Mouse (Mus musculus): ENCODE results near the gene Sucla2. TPM values are rescaled to one million over a fixed set of nuclear protein-coding genes. Genes with fewer than 3 reads are reported as not detected.
"Not testable (repeated sequence)": the region's sequence is repeated elsewhere in the genome, so short reads cannot be mapped to it uniquely, and the experiment has no call there.

Gene Sucla2
- polyA plus RNA-seq, 1 experiment from 2014 or later = 109 TPM

DNA sequence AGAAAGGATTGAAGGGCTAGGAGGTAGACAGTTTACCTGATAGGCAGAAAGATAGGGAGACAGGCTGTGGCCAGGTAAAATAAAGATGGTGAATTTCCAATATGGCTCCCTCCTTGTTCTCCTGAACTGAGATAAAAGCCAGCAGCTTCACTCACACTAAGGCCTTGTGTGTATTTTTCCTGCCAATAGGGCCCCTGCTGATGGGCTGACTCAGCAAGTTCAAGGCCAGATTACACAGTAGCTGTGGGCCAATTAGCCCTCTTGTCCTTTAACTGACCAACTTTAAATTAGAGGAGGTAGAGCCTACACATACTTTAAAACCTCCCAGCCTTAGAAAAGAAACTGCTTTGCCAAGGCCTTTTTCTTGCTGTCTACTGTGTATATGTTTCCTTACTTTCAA lies 51.2 kb downstream of the Sucla2 start:
- H3K27me3 ChIP-seq (ENCODE audit: poor library complexity, severe bottlenecking) = no peaks in the 10 kb centered on the region
- H3K4me3 ChIP-seq = no peak overlapping the region
- H3K4me1 ChIP-seq = no peaks in the 10 kb centered on the region
- peaks cover 4% of the 10 kb centered on the region; the same call in 1 of the 2 replicates for H3K9me3 ChIP-seq
- no peak overlapping the region for H3K27ac ChIP-seq
- peaks cover 70% of the 10 kb centered on the region for H3K36me3 ChIP-seq (replicated peaks)
- no peak for DNase-seq (ENCODE audit: extremely low spot score, low spot score)

DNA sequence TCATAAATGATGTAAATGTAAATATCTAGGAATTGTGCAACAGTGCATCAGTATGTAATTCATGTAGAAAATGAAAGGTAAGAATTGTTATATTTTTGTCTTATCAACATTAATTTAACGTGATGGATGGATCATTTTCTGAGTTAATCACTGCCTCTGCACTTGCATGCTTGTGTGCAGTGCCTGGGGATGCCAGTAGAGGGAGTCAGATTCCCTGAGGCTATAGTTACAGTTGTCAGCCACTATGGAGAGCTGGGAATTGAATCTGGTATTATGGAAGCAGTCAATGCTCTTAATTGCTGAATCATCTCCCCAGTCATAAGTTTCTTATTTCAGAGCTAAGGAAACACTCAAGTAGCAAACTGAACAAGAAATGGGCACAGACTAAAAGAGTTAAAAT lies 63.0 kb downstream of the Sucla2 start:
- Histone ChIP-seq H3K9me3 (no peaks in the 10 kb centered on the region), H3K36me3 (replicated peaks) (peaks cover 56% of the 10 kb centered on the region), H3K4me1 (no peaks in the 10 kb centered on the region), H3K4me3 (no peak overlapping the region), H3K27ac (no peak overlapping the region), H3K27me3 (ENCODE audit: poor library complexity, severe bottlenecking) (no peaks in the 10 kb centered on the region)
- DNase-seq (ENCODE audit: extremely low spot score, low spot score) = no peak
- 68% methylated on average over 1 of the region's 1 CpGs for WGBS

DNA sequence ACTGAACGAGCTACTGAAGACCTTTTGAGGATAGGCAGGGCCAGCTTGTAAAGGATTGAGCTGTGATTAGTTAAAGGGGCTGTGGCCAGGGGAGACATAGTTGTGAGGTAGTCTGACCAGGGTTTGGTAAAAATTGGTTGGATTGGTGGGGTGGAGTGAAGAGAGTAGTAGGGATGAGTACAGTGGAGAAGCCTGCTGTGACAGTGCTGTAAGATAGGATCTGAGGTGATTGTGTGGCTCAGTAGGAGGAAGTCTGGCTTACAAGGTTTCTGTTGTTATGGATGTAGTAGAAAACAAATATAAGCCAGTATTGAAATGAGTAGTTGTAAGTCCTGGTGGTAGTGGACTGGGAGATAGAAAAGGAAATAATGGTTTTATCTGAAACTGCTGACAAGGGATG lies 67.0 kb downstream of the Sucla2 start:
- H3K36me3 ChIP-seq (replicated peaks) = peaks cover 77% of the 10 kb centered on the region

DNA sequence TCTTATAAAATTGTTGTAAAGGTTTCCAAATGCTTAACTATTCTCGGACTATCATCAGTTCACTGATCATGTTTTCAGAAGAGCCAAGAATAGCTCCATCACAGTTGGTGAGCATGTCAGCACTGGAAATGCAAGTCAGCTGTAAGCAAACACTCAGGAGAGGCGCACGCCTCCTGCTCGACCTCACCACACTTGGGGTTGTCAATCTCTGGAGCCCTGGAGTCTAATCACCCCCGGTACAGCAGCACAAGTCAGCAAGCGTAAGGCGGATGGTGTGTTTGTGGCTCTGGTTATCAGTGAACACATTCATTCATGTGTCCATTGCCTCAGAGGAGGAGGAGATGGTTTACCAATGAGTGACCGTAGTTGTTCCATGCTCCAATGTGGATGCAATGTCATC lies 74.6 kb downstream of the Sucla2 start:
- DNase-seq (ENCODE audit: extremely low spot score, low spot score) = no peak
- H3K9me3 ChIP-seq = peaks cover 8% of the 10 kb centered on the region; the same call in 1 of the 2 replicates
- peaks cover 67% of the 10 kb centered on the region for H3K36me3 ChIP-seq (replicated peaks)
- H3K27ac ChIP-seq = no peak overlapping the region
- WGBS = 88% methylated on average over 8 of the region's 8 CpGs
- H3K27me3 ChIP-seq (ENCODE audit: poor library complexity, severe bottlenecking) = no peaks in the 10 kb centered on the region
- no peak overlapping the region for H3K4me3 ChIP-seq
- no peaks in the 10 kb centered on the region for H3K4me1 ChIP-seq

More for the DNA sequence above, 67.0 kb downstream of the Sucla2 start:
- H3K4me3 ChIP-seq = no peak overlapping the region
- no peaks in the 10 kb centered on the region for H3K27me3 ChIP-seq (ENCODE audit: poor library complexity, severe bottlenecking)
- H3K9me3 ChIP-seq = no peaks in the 10 kb centered on the region
- DNase-seq (ENCODE audit: extremely low spot score, low spot score) = no peak
- WGBS = 90% methylated on average over 1 of the region's 1 CpGs
- no peaks in the 10 kb centered on the region for H3K4me1 ChIP-seq
- no peak overlapping the region for H3K27ac ChIP-seq

DNA sequence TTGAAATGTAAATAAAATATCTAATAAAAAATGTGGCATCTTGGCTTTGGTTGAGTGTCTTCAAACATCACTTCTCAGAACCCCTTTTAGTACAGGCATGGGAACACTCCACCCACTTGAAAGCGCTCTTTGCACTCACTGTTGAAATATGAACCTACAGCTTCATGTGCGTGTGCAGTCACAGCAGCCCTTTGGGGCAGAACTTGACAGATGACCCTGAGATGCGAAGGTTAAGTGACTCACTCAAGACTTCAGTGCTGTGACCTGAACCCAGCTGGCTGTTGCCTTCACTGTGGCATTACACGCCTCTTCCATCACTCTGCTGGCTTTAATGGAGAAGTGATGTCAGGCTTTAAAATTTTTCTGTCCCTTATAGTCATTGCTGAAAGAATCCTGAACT lies 82.6 kb downstream of the Sucla2 start:
- no peak for DNase-seq (ENCODE audit: extremely low spot score, low spot score)
- WGBS = 79% methylated on average over 4 of the region's 4 CpGs

DNA sequence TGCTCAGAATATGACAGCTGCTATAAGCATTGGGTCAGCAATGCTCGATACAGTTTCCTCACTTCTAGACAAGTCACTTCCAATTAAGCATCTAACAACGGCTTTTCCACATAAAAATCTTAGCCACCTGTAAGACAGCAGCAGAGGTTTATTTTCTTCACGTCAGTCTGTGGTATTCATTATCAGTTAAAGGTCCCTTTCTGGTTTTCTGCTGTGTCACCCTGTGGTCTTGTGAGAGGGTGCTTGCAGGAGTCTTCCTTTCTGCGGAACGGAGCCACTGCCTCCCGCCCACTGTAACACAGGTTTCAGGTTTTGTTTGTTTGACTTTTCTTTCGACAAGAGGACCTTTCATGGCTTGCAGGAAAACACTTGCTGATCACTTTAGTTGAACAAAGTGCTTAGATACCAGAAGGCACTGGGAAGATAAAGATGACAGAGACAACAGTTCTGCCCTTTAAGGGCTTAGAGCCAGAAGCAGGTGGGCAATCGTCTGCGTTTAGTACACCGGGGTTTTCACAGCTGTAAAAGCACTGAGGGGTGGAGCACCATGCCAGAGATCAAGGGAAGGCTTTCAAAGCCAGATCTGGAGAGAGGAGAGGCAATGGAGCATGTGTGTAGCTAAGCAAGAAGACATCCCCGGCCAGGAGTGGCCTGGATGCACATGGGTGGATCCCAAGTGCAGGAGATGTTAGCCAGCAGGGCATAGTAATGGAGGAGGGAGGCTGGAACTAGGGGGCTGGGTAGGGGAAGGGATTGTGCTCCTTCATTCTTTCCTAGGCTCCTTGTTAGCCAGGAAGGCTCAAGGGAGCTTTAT lies 83.8 kb downstream of the Sucla2 start:
- H3K9me3 ChIP-seq = no peaks in the 10 kb centered on the region
- H3K4me3 ChIP-seq = no peak overlapping the region
- H3K27ac ChIP-seq = no peak overlapping the region
- DNase-seq (ENCODE audit: extremely low spot score, low spot score) = no peak
- H3K4me1 ChIP-seq = no peaks in the 10 kb centered on the region
- H3K27me3 ChIP-seq (ENCODE audit: poor library complexity, severe bottlenecking) = no peaks in the 10 kb centered on the region
- WGBS = 72% methylated on average over 11 of the region's 11 CpGs
- peaks cover 19% of the 10 kb centered on the region for H3K36me3 ChIP-seq (replicated peaks)

More for the DNA sequence above, 82.6 kb downstream of the Sucla2 start:
- H3K36me3 ChIP-seq (replicated peaks) = peaks cover 28% of the 10 kb centered on the region
- H3K4me1 ChIP-seq = no peaks in the 10 kb centered on the region
- H3K27ac ChIP-seq = no peak overlapping the region
- H3K27me3 ChIP-seq (ENCODE audit: poor library complexity, severe bottlenecking) = no peaks in the 10 kb centered on the region
- no peak overlapping the region for H3K4me3 ChIP-seq
- no peaks in the 10 kb centered on the region; the same call in 1 of the 2 replicates for H3K9me3 ChIP-seq

DNA sequence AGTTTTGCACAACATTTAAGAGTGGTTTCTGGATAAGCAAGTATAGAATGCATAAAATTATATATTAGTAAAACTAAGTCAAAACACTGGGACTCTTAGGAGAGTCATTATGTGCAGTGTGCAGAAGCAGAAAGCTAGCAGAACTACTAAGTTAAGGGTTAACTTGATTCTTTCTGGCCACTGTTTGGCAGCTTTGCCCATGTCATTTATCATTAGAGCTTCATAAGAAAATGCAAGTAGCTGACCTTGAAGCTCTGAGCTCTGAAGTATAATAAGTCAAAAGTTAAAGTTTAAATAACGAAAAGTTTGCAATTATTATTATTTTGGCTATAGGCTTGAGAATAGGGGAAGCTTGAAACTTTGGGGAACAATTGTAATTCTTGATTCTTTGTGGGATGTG lies 89.8 kb downstream of the Sucla2 start:
- not testable (repeated sequence) for H3K27me3 ChIP-seq (ENCODE audit: poor library complexity, severe bottlenecking); H3K27ac ChIP-seq; H3K4me1 ChIP-seq; DNase-seq (ENCODE audit: extremely low spot score, low spot score); H3K36me3 ChIP-seq (replicated peaks); H3K4me3 ChIP-seq
- WGBS = 72% methylated on average over 1 of the region's 1 CpGs
- peaks cover 10% of the 10 kb centered on the region; the same call in 1 of the 2 replicates for H3K9me3 ChIP-seq

DNA sequence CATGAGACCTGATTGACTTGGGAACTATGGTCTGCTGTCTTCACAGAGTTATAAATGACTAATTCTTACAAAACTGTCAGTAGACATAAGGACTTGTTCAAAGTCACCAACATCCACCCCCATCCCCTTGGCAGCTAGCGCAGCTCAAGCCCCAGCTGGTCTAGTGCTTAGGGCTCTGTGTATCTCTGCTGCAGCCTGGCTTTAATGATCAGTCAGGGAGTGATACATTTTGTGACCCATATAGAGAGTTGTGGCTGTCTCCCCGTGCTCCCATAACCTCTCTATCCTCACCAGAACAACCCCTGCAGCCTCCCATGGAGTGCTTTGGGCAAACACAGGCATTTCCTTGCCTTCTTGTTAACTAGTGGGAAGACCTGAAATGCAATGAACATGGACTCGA lies 95.8 kb downstream of the Sucla2 start:
- peaks cover 11% of the 10 kb centered on the region; the same call in 1 of the 2 replicates for H3K9me3 ChIP-seq
- 86% methylated on average over 3 of the region's 3 CpGs for WGBS
- H3K36me3 ChIP-seq (replicated peaks) = no peaks in the 10 kb centered on the region
- no peaks in the 10 kb centered on the region for H3K27me3 ChIP-seq (ENCODE audit: poor library complexity, severe bottlenecking)
- no peaks in the 10 kb centered on the region for H3K4me1 ChIP-seq
- no peak overlapping the region for H3K4me3 ChIP-seq
- DNase-seq (ENCODE audit: extremely low spot score, low spot score) = no peak
- H3K27ac ChIP-seq = no peak overlapping the region

DNA sequence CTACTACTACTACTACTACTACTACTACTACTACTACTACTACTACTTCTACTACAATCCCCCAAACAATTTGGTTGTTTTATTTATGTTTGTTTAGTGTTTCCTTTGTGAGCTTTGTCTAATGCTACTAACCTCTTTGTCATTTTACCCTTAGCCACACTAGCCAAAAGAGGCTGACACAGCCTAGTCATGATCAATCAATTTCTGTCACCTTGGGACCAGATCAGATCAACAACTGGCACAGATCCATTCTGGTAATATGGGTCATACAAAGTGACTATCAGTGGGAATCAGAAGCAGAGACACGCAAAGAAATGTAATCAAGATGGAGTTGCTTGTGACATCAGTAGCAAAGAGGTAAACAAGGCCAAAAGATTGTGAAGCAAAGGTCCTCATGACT lies 97.9 kb downstream of the Sucla2 start:
- Histone ChIP-seq H3K9me3 (peaks cover 10% of the 10 kb centered on the region; the same call in 1 of the 2 replicates), H3K27me3 (ENCODE audit: poor library complexity, severe bottlenecking) (no peaks in the 10 kb centered on the region), H3K4me3 (no peak overlapping the region), H3K27ac (no peak overlapping the region), H3K36me3 (replicated peaks) (no peaks in the 10 kb centered on the region), H3K4me1 (no peaks in the 10 kb centered on the region)
- WGBS = 83% methylated on average over 1 of the region's 1 CpGs
- DNase-seq (ENCODE audit: extremely low spot score, low spot score) = no peak

DNA sequence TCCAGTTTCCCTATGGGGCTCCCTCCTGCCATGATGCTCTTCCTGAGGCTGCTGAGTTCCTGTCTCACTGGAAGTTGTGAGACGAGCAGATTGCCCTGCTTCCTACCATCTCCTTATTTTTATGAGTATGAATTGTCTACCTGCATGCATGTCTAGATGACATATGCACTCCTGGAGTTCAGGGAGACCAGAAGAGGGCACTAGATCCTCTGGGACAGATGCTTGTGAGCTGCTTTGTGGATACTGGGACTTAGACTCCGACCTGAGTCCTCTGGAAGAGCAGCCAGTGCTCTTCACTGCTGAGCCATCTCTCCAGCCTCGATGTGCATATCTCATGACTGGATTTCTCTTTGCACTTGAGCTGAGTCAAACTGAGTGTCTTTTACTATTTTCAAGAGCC lies 100.3 kb downstream of the Sucla2 start:
- DNase-seq (ENCODE audit: extremely low spot score, low spot score) = no peak
- H3K36me3 ChIP-seq (replicated peaks) = no peaks in the 10 kb centered on the region
- no peaks in the 10 kb centered on the region for H3K4me1 ChIP-seq
- no peak overlapping the region for H3K4me3 ChIP-seq
- WGBS = 78% methylated on average over 3 of the region's 3 CpGs
- no peaks in the 10 kb centered on the region for H3K9me3 ChIP-seq
- H3K27ac ChIP-seq = no peak overlapping the region
- H3K27me3 ChIP-seq (ENCODE audit: poor library complexity, severe bottlenecking) = no peaks in the 10 kb centered on the region

DNA sequence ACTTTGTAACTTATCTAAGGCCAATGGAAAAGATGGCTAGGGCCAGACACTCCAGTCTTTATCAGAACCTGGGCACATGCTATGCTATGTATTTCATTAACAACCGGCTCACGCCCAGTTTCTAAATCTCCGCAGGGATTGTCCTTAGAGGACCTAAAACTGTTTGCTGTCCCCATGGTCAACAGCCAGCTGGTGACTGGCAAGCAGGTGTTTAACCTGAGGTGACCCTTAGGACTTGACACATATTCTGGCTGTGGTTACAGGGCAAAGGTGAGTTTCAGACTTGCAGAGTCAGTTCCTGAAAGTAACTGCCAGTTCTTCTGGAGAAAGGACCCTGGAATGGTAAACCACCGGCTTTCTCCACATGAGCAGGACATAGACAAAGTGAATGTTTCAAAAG lies 106.4 kb downstream of the Sucla2 start:
- H3K4me3 ChIP-seq = no peak overlapping the region
- WGBS = 94% methylated on average over 4 of the region's 4 CpGs

DNA sequence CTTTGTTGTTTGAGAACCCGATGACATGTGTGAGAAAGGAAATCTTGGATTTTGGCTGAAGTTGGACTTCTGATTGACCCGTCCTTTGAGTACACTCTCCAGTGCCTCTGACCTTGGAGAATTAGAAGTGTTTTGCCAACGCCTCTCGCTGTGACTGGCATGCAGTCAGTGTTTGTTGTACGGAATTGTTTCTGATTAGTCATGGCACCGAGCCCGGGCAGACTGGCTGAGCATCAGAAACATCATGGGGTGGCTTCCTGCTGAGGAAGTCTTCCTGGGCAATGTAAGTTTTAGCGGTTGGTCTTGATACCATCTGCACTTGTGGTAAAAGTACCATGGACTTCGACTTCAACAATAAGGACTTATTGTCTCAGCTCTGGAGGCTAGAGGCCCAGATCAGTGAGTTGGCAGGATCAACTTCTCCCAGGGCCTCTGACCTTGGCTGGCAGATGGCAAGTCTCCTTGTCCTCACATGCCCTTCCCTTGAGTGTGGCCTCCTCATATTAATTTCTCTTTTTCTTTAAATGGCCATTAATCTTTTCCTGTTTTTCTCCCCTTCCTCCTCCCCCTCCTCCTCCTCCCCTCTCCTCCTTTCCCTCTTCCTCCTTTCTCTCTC lies 107.6 kb downstream of the Sucla2 start:
- no peak for DNase-seq (ENCODE audit: extremely low spot score, low spot score)
- H3K27me3 ChIP-seq (ENCODE audit: poor library complexity, severe bottlenecking) = no peaks in the 10 kb centered on the region
- H3K9me3 ChIP-seq = no peaks in the 10 kb centered on the region
- no peaks in the 10 kb centered on the region for H3K4me1 ChIP-seq
- no peak overlapping the region for H3K4me3 ChIP-seq
- H3K27ac ChIP-seq = no peak overlapping the region
- no peaks in the 10 kb centered on the region for H3K36me3 ChIP-seq (replicated peaks)
- 80% methylated on average over 9 of the region's 9 CpGs for WGBS

More for the DNA sequence above, 106.4 kb downstream of the Sucla2 start:
- Histone ChIP-seq H3K27ac (no peak overlapping the region), H3K4me1 (no peaks in the 10 kb centered on the region), H3K36me3 (replicated peaks) (no peaks in the 10 kb centered on the region), H3K9me3 (no peaks in the 10 kb centered on the region), H3K27me3 (ENCODE audit: poor library complexity, severe bottlenecking) (no peaks in the 10 kb centered on the region)
- DNase-seq (ENCODE audit: extremely low spot score, low spot score) = no peak

DNA sequence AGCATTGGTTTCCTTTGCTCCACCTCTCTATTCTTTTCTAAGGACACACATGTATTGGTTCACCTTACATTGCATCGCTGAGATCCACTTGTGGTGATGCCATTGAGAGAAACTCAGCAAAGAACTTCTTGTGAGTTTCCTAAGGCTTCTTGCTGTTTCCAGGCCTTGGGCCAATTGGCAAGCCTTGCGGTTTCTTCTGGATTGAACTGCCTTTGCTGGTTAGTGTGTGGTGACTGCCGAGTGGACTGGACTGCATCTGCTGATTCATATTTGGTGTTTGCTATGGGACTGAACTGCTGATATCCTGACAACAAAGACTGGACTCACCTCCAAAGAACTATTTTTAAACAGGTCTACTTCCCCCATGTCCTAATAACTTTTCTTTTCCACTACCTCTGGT lies 109.2 kb downstream of the Sucla2 start:
- 91% methylated on average over 3 of the region's 3 CpGs for WGBS
- Histone ChIP-seq H3K36me3 (replicated peaks) (no peaks in the 10 kb centered on the region), H3K4me3 (no peak overlapping the region), H3K27ac (no peak overlapping the region), H3K4me1 (no peaks in the 10 kb centered on the region), H3K9me3 (no peaks in the 10 kb centered on the region), H3K27me3 (ENCODE audit: poor library complexity, severe bottlenecking) (no peaks in the 10 kb centered on the region)
- DNase-seq (ENCODE audit: extremely low spot score, low spot score) = no peak

All from forebrain, embryonic 10.5 days (tissue).